Mouse (Mus musculus) monocyte, adult 5-6 weeks (primary cell): Measurements from ENCODE around the gene Efnb1. TPM values are rescaled to one million over a fixed set of nuclear protein-coding genes. Genes with fewer than 3 reads are reported as not detected.
A peak's percentile ranks its signal among the peaks of the same experiment; 100 is the strongest.

Source experiments
- ATAC-seq: fragments of 153-309, 156-312 bp; replicated peaks from 2 replicates; pipeline ENCODE4 v1.8.0; 2017; ENCODE audit warnings: mild to moderate bottlenecking; ENCODE audit not compliant: low TSS enrichment, insufficient number of reproducible peaks, severe bottlenecking, poor library complexity, low FRiP score
- total RNA-seq: library from RNA; stranded (forward); fragments of 200-1000, 200-491, 200-594 nt; gene quantifications from 3 replicates; pipeline ENCODE4 v1.2.3, GENCODE M21; 2017

The Efnb1 gene
- 2.5 to 7.7 TPM (median 3.4 TPM) in 3 replicates for total RNA-seq

- ATAC-seq, result peak; percentile 92
These were observed at the start of gene Efnb1 for GRCm38 (mm10) chrX:99135523-99136258. Gene Efnb1 (plus strand): TSS chrX:99136130.

GRCm38 (mm10) chrX:99092704-99093103 lies 43.2 kb upstream of the Efnb1 start:
- ATAC-seq, result no peak

DNA sequence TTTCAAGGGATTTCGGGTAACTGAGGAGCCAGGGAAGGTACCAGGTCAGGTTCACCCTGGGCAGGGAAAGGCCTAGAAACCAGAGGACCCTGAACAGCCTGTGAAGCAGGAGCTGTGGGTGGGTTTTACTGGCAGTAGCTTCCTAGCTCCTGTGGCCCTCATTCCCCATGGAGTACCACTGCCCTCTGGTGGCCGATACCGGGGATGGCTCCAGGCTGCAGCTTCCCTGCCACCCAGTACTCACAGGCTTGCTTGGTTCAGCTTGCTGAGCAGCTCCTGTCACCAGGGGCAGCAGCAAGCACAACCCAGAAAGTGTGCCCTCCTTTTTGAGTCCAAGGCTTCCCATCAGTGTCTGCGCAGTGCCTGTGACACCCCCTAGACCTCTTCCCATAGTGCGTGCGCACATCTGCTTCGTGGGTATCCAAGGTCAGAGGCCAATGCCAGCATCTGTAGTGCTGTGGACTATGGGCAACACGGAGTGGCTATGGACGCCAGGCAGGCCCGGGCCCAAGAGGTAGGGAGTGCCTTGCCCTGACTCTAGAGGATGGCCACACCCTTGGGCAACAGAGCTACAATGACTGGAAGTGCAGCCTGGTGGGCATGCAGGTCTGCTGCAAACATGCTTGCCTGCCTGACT lies 24.7 kb upstream of the Efnb1 start:
- peak; percentile 78 for ATAC-seq

- ATAC-seq, result no peak
These were observed 16.4 kb upstream of the Efnb1 start for GRCm38 (mm10) chrX:99119510-99119909.

DNA sequence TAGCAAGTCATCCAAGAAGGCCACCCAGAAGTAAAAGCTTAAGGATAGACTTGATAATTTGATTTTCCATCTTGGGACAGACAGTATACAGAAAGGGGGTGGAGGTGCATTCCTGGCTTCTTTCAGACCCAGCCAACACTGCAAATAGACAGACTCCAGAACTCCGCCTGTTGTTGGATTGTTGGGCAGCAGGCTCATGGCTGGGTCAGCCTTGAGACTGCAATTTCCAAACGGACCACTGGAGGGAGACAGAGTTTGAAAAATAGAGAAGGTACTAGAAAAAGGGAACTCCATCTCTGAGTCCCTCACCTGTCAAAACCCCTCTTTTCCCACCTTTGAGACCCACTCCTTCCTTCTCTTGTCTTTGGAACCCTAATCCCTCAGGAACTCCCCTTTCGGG lies 5.9 kb upstream of the Efnb1 start:
- ATAC-seq, result peak; percentile 50; the same call in 1 of the 2 replicates

DNA sequence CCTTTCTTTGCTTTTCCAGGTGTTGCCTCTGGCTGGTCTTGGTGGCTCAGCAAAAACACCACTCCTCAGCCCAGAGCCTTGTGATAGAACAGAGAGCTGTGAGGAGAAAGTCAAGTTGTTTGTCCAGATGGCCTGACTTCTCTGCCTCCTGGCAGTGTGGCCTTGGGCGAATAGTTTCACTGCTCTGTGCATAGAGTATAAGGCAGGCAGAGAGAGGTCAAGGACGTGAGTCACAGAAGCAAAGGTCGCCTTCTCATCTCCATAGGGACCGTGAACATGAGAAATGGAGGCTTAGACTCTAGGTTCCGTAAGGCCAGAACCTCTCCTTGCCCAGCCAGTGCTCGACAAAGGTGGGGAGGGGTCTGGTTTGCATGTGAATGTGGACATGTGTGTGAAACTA lies 3.4 kb upstream of the Efnb1 start:
- ATAC-seq, result no peak

- ATAC-seq, result peak; percentile 58
These were observed 1.0 kb upstream of the Efnb1 start for GRCm38 (mm10) chrX:99134891-99135290.

GRCm38 (mm10) chrX:99136431-99136966 lies 569 bp downstream of the Efnb1 start:
- ATAC-seq, result no peak

DNA sequence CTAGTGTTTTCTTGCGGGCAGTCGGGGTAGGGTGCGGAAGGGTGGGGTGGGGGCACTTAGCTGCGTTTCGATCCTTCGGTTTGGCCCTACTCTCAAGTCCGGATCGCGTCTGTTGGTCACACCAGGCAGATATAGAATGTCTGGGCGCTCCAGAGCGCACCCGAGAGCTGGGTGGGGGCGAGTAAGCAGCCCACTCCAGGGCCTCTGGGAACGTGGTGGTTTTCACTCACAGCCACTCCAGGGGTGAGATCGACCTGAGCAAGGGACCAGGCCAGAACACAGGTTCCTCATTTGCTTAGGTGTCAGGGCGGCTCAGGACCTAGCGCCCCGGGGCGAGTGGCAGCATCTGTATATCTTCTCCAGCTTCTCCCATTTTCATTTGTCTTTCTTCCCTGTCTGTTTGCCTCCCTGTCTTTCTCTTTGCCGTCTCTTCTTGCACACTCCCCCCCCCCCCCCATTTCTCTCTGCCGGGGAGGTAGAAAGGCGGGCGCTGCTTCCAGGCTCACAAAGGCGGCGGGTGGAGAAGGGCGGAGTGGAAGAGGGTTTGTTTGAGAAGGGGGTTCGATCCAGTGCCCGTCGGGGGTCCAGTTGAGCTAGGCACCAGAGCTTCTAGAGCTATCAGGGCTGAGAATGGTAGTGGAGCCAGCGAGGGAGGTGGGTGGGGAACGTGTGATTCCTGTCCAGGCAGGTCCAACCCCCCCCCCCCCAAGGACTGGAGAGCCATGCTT lies 1.4 kb downstream of the Efnb1 start:
- no peak for ATAC-seq

GRCm38 (mm10) chrX:99137928-99138740 lies 2.2 kb downstream of the Efnb1 start:
- no peak for ATAC-seq

GRCm38 (mm10) chrX:99141079-99141478 lies 5.1 kb downstream of the Efnb1 start:
- no peak for ATAC-seq

DNA sequence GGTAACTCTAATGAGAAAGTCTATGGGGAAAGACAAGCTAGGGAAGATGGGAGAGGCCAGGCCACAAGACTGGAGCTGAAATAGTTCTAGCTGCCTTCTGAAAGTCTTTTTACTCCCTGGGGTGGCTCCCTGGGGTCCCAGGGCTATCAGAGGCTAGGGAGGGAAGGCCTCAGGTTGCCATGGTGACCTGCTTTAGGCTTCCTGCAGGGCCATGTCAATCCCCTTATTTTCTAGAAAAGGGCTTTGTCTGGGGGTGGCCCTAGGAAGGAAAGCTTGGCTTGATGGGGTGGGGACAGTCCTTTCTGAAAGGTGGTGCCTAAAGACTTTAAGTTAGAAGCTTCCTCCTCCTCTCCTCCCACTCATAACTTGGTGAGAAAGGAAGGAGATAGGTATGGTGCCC lies 6.0 kb downstream of the Efnb1 start:
- no peak for ATAC-seq

DNA sequence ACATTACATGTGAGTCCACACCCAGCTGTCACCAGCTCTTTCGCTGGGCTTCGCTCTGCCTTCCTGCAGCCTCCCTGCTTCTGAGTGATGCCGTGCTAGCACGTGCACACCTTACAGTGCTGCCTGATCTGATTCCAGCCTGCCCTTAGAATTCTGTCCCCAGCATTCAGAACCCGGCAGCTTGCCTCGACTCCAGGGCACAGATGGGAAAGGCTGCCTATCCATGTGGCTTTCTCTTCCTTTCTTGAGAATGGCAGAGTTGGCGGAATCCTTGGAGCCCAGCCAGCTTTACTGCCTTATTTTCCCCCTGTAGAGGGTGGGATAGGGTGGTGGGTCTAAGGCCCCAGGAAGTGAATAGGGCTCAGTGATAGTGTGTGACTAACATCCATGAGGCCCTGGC lies 9.6 kb downstream of the Efnb1 start:
- ATAC-seq, result no peak

DNA sequence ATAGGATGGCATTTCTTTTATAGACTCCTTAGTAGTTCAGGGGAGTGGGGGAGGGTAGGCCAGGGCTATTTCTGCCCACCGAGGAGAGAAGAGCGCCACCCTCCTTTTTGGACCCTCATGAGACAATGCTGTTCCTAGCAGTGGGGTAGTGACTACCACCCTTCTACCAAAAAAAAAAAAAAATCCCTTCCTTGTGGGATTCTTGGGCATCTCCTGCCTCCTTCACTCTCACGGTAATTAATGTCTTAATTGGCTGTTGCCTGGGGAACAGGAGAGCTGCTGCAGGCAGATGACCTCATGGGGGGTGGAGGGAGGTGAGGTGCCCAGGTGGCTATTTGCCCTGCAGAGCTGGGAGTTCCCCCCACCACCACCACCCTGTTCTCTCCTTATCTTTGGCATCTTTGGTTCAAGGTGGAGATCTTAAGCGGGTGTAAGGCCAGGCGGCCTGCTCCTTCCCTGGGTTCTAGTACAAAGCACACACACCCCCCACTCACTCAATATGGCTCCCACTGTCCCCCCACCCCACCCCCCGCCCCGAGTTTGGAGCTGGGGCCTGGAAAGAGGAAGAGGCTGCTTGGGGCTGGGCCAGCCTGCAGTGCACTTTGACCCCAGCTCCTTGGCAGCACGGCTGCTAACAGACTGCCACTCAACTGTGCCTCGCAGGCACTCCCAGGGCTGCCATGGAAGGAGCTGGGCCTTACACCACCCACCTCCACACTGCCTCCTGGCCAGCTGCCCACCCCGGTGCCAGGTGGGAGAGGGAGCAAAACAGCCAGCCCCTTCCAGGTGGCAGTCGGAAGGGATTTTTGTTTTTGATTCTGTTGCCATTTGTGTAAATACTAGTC lies 12.4 kb downstream of the Efnb1 start:
- ATAC-seq, result no peak

- ATAC-seq, result no peak
These were observed 13.1 kb downstream of the Efnb1 start for GRCm38 (mm10) chrX:99149047-99149446.

GRCm38 (mm10) chrX:99149900-99150299 lies 14.0 kb downstream of the Efnb1 start:
- no peak for ATAC-seq

GRCm38 (mm10) chrX:99150712-99151111 lies 14.8 kb downstream of the Efnb1 start:
- ATAC-seq, result no peak

- no peak for ATAC-seq
These were observed 15.5 kb downstream of the Efnb1 start for GRCm38 (mm10) chrX:99151434-99151833.
